Mouse (Mus musculus) heart, postnatal 0 days (tissue): ENCODE data around the gene Gtf2h1.

Experiments
- CTCF ChIP-seq: IDR thresholded peaks from 2 replicates; pipeline ENCODE4 v1.5.1; 2016; ENCODE audit warnings: antibody characterized with exemption, control low read depth, low read depth
- EP300 ChIP-seq: IDR thresholded peaks from 2 replicates; pipeline ENCODE4 v1.6.1; 2016; ENCODE audit warnings: antibody characterized with exemption, low read depth

DNA sequence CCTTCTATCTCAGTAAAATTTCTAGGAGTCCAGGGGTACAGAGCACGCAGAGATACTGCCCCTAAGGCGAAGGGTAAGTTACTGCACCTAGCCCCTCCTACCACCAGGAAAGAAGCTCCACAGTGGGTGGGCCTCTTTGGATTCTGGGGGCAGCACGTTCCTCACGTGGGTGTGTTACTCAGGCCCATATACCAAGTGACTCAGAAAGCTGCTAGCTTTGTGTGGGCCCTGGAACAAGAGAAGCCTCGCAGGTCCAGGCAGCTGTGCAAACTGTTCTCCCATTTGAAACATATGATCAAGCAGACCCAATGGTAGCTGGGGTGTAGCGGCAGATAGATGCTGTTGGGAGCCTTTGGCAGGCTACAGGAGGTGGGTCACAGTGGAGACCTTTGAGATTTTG is 63.1 kb downstream of the Gtf2h1 start:
- no peak for TF ChIP-seq CTCF
- TF ChIP-seq EP300: no peak
